8 mouse cellular contexts compared by ENCODE assay signal in the genomic region with DNA sequence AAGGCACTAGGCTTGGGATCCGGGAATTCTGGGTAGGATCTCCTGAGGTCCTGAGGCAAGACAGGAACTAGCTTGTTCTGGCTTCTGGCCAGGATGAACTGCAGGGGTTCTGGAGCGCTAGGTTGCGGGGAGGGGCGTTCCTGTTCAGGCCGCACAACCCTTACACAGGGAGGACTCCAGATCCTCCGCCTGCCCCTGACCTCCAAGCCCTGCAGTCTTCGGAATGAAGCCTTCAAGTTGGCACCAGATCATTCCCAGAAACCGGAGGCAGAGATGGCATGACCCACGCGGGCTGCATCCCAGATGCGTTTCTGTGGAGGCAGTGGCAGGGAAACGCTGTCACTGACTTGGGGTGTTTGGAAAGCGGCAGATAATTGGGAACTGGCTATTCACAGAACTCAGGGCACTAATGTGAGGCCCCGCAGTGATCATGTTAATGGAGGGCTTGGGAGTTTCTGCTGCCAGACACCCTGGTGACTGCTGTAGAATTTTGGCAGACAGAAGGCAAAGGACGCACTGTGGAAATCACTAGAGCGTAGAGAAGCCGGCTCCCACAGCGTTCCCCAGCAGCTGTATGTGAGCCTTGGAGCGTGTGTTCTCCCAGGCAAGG.
DNase-seq lines count a peak whose midpoint lies in the region; ATAC-seq lines count a peak whose summit lies in the region.

No protein-coding gene starts in this region.

- no peak for DNase-seq in heart, adult 9 months (ENCODE audit: low spot score in 2 of 2)
- DNase-seq in Muller cell, postnatal 12 days (ENCODE audit: inconsistent ontology term): peak; percentile 60
- peak; percentile 50 for DNase-seq in embryonic facial prominence, embryonic 11.5 days (ENCODE audit: low spot score)
- peak; percentile 62 for DNase-seq in intestine, embryonic 14.5 days (ENCODE audit: low spot score)
- peak; percentile 78 for DNase-seq in midbrain, embryonic 14.5 days
- DNase-seq in thymus, postnatal 0 days (ENCODE audit: low spot score): no peak
- DNase-seq in natural killer cell, adult 2 months (ENCODE audit: low spot score in 2 of 2): no peak

- H3K36me3 ChIP-seq in heart, embryonic 11.5 days (ENCODE audit: control insufficient read depth, insufficient read depth, low read length): no peaks in the 10 kb centered on the region
- no peaks in the 10 kb centered on the region for H3K36me3 ChIP-seq in embryonic facial prominence, embryonic 11.5 days (replicated peaks; ENCODE audit: control insufficient read depth, insufficient read depth, low read depth, low read length)
- no peaks in the 10 kb centered on the region for H3K36me3 ChIP-seq in intestine, embryonic 14.5 days (ENCODE audit: control insufficient read depth, insufficient read depth, low read length)
- no peaks in the 10 kb centered on the region for H3K36me3 ChIP-seq in midbrain, embryonic 14.5 days (ENCODE audit: control insufficient read depth, insufficient read depth, low read length)

- H3K4me1 ChIP-seq in heart, embryonic 11.5 days (ENCODE audit: control insufficient read depth, insufficient read depth, low read length): peaks cover 3% of the 10 kb centered on the region
- no peaks in the 10 kb centered on the region for H3K4me1 ChIP-seq in embryonic facial prominence, embryonic 11.5 days (ENCODE audit: control insufficient read depth, insufficient read depth, low read length)
- H3K4me1 ChIP-seq in intestine, embryonic 14.5 days (replicated peaks; ENCODE audit: control insufficient read depth, insufficient read depth, low read length): no peaks in the 10 kb centered on the region; the same call in none of the 2 replicates
- H3K4me1 ChIP-seq in midbrain, embryonic 14.5 days (ENCODE audit: control insufficient read depth, insufficient read depth, low read length): peaks cover 16% of the 10 kb centered on the region

- no peak overlapping the region for H3K27ac ChIP-seq in heart, embryonic 11.5 days (ENCODE audit: low read depth, low read length)
- no peak overlapping the region for H3K27ac ChIP-seq in embryonic facial prominence, embryonic 11.5 days (replicated peaks; ENCODE audit: low read depth, low read length)
- no peak overlapping the region for H3K27ac ChIP-seq in intestine, embryonic 14.5 days (ENCODE audit: low read depth)
- H3K27ac ChIP-seq in midbrain, embryonic 14.5 days (replicated peaks; ENCODE audit: low read depth, low read length): peak overlapping the region; percentile 49; the same call in 1 of the 2 replicates

- peak; percentile 63; the same call in 1 of the 2 replicates for ATAC-seq in heart, embryonic 11.5 days (replicated peaks; ENCODE audit: insufficient number of reproducible peaks, low FRiP score, low TSS enrichment)
- 0 out of 2 replicates have a peak, but pooled peaks have one; percentile 48 for ATAC-seq in embryonic facial prominence, embryonic 11.5 days (replicated peaks; ENCODE audit: insufficient number of reproducible peaks, low FRiP score, low TSS enrichment, low read depth)
- ATAC-seq in intestine, embryonic 14.5 days (replicated peaks; ENCODE audit: low FRiP score, low TSS enrichment, low read depth): peak; percentile 36; the same call in 1 of the 2 replicates
- peak; percentile 62; the same call in 1 of the 2 replicates for ATAC-seq in midbrain, embryonic 14.5 days (ENCODE audit: low FRiP score, low TSS enrichment)

- no peak overlapping the region for H3K9ac ChIP-seq in heart, embryonic 11.5 days (ENCODE audit: low read depth, low read length)
- no peak overlapping the region for H3K9ac ChIP-seq in embryonic facial prominence, embryonic 11.5 days (replicated peaks; ENCODE audit: low read length)
- H3K9ac ChIP-seq in intestine, embryonic 14.5 days (ENCODE audit: low read length): no peak overlapping the region
- H3K9ac ChIP-seq in midbrain, embryonic 14.5 days (replicated peaks; ENCODE audit: low read length): peak overlapping the region; percentile 36; the same call in 1 of the 2 replicates

- no peaks in the 10 kb centered on the region for H3K9me3 ChIP-seq in heart, embryonic 11.5 days (replicated peaks; ENCODE audit: control insufficient read depth, low read length)
- no peaks in the 10 kb centered on the region for H3K9me3 ChIP-seq in embryonic facial prominence, embryonic 11.5 days (replicated peaks; ENCODE audit: control insufficient read depth, low read length)
- no peaks in the 10 kb centered on the region for H3K9me3 ChIP-seq in intestine, embryonic 14.5 days (ENCODE audit: control insufficient read depth, low read length)
- no peaks in the 10 kb centered on the region for H3K9me3 ChIP-seq in midbrain, embryonic 14.5 days (ENCODE audit: control insufficient read depth, low read length)

- H3K4me3 ChIP-seq in heart, embryonic 11.5 days (ENCODE audit: low read depth, low read length): peak overlapping the region; percentile 25
- peak overlapping the region; percentile 10; the same call in 1 of the 2 replicates for H3K4me3 ChIP-seq in embryonic facial prominence, embryonic 11.5 days (ENCODE audit: low read depth, low read length)
- peak overlapping the region; percentile 16; the same call in 1 of the 2 replicates for H3K4me3 ChIP-seq in intestine, embryonic 14.5 days (ENCODE audit: low read depth, low read length)
- H3K4me3 ChIP-seq in midbrain, embryonic 14.5 days (replicated peaks; ENCODE audit: low read depth, low read length): peak overlapping the region; percentile 21

- peak overlapping the region; percentile 63 for H3K4me2 ChIP-seq in heart, embryonic 11.5 days
- peak overlapping the region; percentile 32 for H3K4me2 ChIP-seq in embryonic facial prominence, embryonic 11.5 days (ENCODE audit: low read depth, low read length)
- peak overlapping the region; percentile 36 for H3K4me2 ChIP-seq in intestine, embryonic 14.5 days (ENCODE audit: low read length)
- H3K4me2 ChIP-seq in midbrain, embryonic 14.5 days (ENCODE audit: low read length): peak overlapping the region; percentile 53

- H3K27me3 ChIP-seq in heart, embryonic 11.5 days (ENCODE audit: control insufficient read depth, insufficient read depth, low read length): no peaks in the 10 kb centered on the region
- H3K27me3 ChIP-seq in embryonic facial prominence, embryonic 11.5 days (ENCODE audit: control insufficient read depth, insufficient read depth, low read length): no peaks in the 10 kb centered on the region
- H3K27me3 ChIP-seq in intestine, embryonic 14.5 days (replicated peaks; ENCODE audit: control insufficient read depth, insufficient read depth, low read length): no peaks in the 10 kb centered on the region
- H3K27me3 ChIP-seq in midbrain, embryonic 14.5 days (ENCODE audit: control insufficient read depth, insufficient read depth, low read length): no peaks in the 10 kb centered on the region

- 15% methylated on average over 18 of the region's 19 CpGs for WGBS in heart, embryonic 11.5 days (ENCODE audit: insufficient replicate concordance)
- 8% methylated on average over 19 of the region's 19 CpGs for WGBS in embryonic facial prominence, embryonic 11.5 days
- 11% methylated on average over 19 of the region's 19 CpGs for WGBS in intestine, embryonic 14.5 days
- 2% methylated on average over 19 of the region's 19 CpGs for WGBS in midbrain, embryonic 14.5 days

Comparison
In these comparisons a context has a peak if more than half of its experiments do, and no peak if none do; other contexts are left out.
1. DNase-seq: peak in Muller cell, postnatal 12 days (single experiment), embryonic facial prominence, embryonic 11.5 days (single experiment), intestine, embryonic 14.5 days (single experiment) and midbrain, embryonic 14.5 days (single experiment); none in heart, adult 9 months (0 of 2), thymus, postnatal 0 days (single experiment) and natural killer cell, adult 2 months (0 of 2).
2. Peak in every context shown above with its lines, with median percentiles within 50 percentile points of each other: ATAC-seq, H3K4me2 ChIP-seq and H3K4me3 ChIP-seq.